Mouse (Mus musculus) hematopoietic stem cell, adult 5-6 weeks (primary cell): ENCODE measurements at regions not wholly inside any gene's neighbourhood (a gene's known extent, or its start where the extent isn't known, plus 50 kb on each side); places are given as distances from the start of the nearest gene placed in this dataset.
A peak's percentile ranks its signal among the peaks of the same experiment; 100 is the strongest.

ENCODE experiments used
- ATAC-seq, 2 experiments: fragments of 125-278 bp in 1 of 2; replicated peaks in 1 of 2; 2 replicates each; pipeline ENCODE4 v1.8.0; 2016 to 2017; ENCODE audit warnings: inconsistent platforms in 2 of 2, mild to moderate bottlenecking in 2 of 2, moderate number of reproducible peaks in 2 of 2, low read depth in 1 of 2, moderate TSS enrichment in 1 of 2; ENCODE audit not compliant: low FRiP score in 2 of 2, poor library complexity in 2 of 2, severe bottlenecking in 2 of 2, insufficient read depth in 1 of 2, low TSS enrichment in 1 of 2

- no peak for ATAC-seq
These were observed 180.2 kb downstream of the Utp6 start for GRCm38 (mm10) chr11:79781966-79782365.

- ATAC-seq: no peak
These were observed 182.4 kb downstream of the Utp6 start for GRCm38 (mm10) chr11:79779756-79780155.

DNA sequence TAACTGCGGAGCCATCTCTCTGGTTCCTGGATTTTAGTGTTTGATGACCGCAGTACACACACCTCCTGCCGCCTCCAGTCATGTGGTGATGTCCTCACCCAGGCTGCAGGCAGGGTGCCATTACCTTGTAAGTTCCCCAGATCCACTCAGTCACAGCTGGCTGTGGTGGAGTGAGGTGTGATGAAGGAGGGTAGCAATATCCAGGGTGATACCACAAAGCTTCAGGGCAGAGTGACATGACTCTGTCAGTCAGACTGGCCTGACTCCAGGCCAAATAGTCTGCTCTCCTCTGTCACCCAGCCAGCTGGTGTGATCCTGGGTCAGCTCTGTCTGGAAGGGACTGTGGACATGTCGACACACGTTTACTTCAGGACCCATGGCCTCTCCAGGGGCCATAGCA, 183.7 kb downstream of the Utp6 start:
- peak in 1 of 2 experiments; percentile 39; a peak in 1 of 4 replicates for ATAC-seq

GRCm38 (mm10) chr11:79777988-79778387, 184.2 kb downstream of the Utp6 start:
- ATAC-seq: 0 out of 4 replicates have a peak, but pooled peaks of 1 of the 2 experiments have one; percentile 9

GRCm38 (mm10) chr11:79776577-79776976, 185.6 kb downstream of the Rab11fip4 start:
- ATAC-seq: no peak

GRCm38 (mm10) chr11:79773755-79774154, 182.7 kb downstream of the Rab11fip4 start:
- ATAC-seq: no peak

DNA sequence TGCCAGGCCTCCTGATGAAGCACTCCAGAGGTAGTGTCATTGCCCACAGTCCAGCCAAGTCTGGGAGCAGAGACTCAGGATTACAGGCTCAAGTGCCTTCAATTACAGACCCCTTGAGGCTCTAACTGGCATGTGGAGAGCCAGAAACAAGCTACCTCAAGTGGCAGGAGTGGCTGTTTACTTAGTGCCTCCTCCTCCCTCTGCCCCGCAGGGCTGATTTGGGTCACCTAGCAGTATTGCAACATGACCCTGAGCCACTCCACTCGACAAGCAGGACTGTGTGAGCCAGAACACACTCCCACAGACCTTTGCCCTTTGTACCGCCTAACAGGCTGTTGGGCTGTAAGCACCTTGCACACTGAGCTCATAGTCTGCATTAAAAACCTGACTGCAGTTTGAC, 180.4 kb downstream of the Rab11fip4 start:
- ATAC-seq: no peak

GRCm38 (mm10) chr11:79767111-79767510, 176.1 kb downstream of the Rab11fip4 start:
- ATAC-seq: no peak

- ATAC-seq: no peak
These were observed 175.0 kb downstream of the Rab11fip4 start for GRCm38 (mm10) chr11:79766036-79766435.

GRCm38 (mm10) chr11:79765396-79765795, 174.4 kb downstream of the Rab11fip4 start:
- no peak for ATAC-seq

- no peak for ATAC-seq
These were observed 173.0 kb downstream of the Rab11fip4 start for GRCm38 (mm10) chr11:79764026-79764425.

DNA sequence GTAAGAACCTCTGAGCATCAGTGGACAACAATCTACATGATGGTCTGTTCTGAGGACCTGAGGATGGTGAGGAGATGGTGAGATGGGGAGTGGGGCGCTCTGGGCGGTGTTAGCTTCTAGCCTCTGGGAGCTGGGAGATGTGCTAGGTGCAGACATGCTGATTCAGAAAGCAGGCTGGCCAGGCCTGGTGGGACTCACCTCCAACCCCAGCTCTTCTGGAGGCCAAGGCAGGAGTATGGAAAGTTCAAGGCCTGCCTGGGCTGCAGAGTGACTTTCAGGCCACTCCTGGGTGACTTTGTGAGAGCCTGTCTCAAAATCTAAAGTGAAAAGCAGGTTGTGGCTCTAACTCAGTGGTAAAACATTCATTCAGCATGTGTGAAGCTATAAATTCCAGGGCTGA, 171.6 kb downstream of the Rab11fip4 start:
- no peak for ATAC-seq

GRCm38 (mm10) chr11:79762027-79762426, 171.0 kb downstream of the Rab11fip4 start:
- no peak for ATAC-seq

GRCm38 (mm10) chr11:79760533-79760932, 169.5 kb downstream of the Rab11fip4 start:
- no peak for ATAC-seq

DNA sequence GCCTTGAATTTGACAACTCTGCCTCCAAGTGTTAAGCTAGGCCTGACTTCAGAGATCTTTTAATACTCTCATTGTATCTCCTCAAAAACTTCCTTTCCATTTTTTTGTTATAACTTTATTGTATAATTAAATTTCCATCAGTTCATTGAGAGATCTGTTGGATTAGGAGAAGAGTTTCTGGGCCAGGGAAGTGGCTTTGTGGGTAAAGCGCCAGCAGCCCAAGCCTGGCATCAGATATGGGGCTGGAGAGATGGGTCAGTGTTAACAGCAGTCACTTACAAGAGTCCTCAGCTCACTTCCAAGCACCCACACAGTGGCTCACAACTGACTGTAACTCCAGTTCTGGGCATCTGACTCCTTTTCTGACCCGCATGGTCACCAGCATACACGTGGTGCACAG, 167.3 kb downstream of the Rab11fip4 start:
- ATAC-seq: no peak

GRCm38 (mm10) chr11:79757513-79758071, 166.6 kb downstream of the Rab11fip4 start:
- no peak for ATAC-seq

DNA sequence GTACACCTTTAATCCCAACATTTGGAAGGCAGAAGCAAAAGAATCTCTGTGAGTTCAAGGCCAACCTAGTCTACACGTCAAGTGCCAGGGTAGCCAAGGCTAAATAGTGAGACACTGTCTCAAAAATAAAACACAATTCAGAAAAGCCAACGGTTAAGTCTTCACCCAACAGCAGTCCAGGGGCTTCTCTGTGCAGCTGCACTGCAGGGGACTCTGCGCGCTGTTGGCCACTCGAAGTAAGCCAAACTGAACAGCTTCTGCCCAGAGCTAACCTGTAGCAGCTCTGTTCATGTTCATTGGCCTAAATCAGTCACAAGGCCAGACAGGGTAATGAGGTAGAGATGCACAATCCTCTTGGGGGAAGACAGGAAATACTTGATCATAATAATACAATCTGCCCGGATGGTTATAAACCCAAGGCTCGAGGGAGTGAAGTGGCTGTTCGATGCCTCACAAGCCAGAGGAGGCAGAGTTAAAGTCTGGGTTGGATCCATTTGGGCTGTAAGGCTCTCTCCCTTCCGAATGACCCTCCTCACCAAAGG, 165.4 kb downstream of the Rab11fip4 start:
- ATAC-seq: no peak

GRCm38 (mm10) chr11:79753491-79753890, 162.5 kb downstream of the Rab11fip4 start:
- no peak for ATAC-seq

- no peak for ATAC-seq
These were observed 161.9 kb downstream of the Rab11fip4 start for GRCm38 (mm10) chr11:79752717-79753480.
